Mouse (Mus musculus): ENCODE results near the gene Erg.

- no peak for TF ChIP-seq POLR2A (IDR thresholded peaks at IDR 0.05; ENCODE audit: low read depth, low read length)
- no peak for TF ChIP-seq CTCF (IDR thresholded peaks at IDR 0.05; ENCODE audit: extremely low read depth, insufficient read length, insufficient replicate concordance, low read depth, low read length)
Observed at GRCm38 (mm10) chr16:95436051-95436450, 150.3 kb downstream of the Erg start.
